Mouse (Mus musculus) E14TG2a.4 (cell line): ENCODE data around the gene Ctnnal1.

Source experiments
- H3K27me3 ChIP-seq: 2 replicates; pipeline ENCODE4 v1.6.1; 2014; ENCODE audit warnings: low read length, control low read depth; ENCODE audit not compliant: insufficient read depth
- H3K36me3 ChIP-seq: 2 replicates; pipeline ENCODE4 v1.6.1; 2014; ENCODE audit warnings: low read length, control low read depth; ENCODE audit not compliant: insufficient read depth
- H3K4me1 ChIP-seq: replicated peaks from 2 replicates; pipeline ENCODE4 v1.6.1; 2014; ENCODE audit warnings: low read depth, low read length, control low read depth
- H3K4me3 ChIP-seq: replicated peaks from 2 replicates; pipeline ENCODE4 v1.5.1; 2014; ENCODE audit warnings: mild to moderate bottlenecking, low read length
- H3K9me3 ChIP-seq: 2 replicates; pipeline ENCODE4 v1.6.1; 2014; ENCODE audit warnings: low read length, control low read depth
- CTCF ChIP-seq: conservative IDR thresholded peaks from 2 replicates; pipeline ENCODE4 v1.5.1; 2014; ENCODE audit warnings: low read length
- NANOG ChIP-seq: IDR thresholded peaks from 2 replicates; pipeline ENCODE4 v1.6.1; 2014; ENCODE audit warnings: borderline replicate concordance, low read length, mixed read lengths
- POU5F1 ChIP-seq: IDR thresholded peaks from 2 replicates; pipeline ENCODE4 v1.6.1; 2014; ENCODE audit warnings: low read length, borderline replicate concordance

Ctnnal1 gene

DNA sequence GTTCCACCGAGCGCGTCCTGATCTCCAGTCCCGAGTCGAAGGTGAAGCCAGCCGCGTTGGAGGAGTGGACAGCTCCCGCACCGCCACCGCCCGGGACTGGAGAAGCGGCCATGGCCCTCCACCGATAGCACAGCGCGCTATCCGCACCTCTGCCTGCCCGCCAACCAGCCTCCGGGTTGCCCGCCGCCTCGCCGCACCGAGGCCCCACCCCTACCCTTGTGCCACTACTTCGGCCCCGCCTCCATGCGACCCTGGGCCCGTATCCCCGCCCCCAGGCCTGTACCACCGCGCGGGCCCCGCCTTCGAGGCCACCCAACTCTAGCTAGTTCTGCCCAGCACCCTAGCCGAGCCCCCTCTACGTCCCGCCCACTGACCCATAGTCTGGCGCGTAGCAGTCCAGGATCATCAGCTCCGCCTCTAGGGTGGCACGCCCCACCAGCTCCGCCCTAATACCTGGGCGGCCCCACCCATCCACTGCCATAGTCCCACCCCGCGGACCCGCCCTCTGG lies at the start of gene Ctnnal1:
Gene Ctnnal1 (minus strand): TSS at position 186 of the 509 bp plus-strand sequence.
- no peak for TF ChIP-seq NANOG
- no peak for TF ChIP-seq POU5F1
- TF ChIP-seq CTCF = no peak
- Histone ChIP-seq H3K27me3 (peaks cover 3% of the 10 kb centered on the region; the same call in 1 of the 2 replicates), H3K4me3 (peak within 1 kb of the TSS; percentile 96), H3K36me3 (peaks cover 31% of the 10 kb centered on the region), H3K9me3 (no peaks in the 10 kb centered on the region), H3K4me1 (peaks cover 48% of the 10 kb centered on the region)

DNA sequence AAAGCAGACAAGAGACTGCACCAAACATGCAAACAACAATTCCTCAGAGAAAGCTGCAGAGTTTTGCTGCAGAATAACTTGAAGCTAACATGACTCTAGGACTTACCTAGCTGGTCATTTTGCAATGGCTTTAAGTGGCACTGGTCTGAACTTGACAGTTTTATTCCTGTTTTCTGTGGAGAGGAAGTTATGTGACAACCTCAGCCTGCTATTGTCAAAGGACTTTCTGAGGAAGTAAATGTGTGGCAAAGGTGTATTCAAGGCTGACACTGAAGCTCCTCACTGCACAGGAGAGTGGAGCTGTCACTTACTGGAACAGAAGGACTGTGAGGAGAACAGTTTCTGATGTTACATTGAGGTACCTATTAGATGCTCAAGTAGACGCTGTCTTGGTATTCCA lies 49.8 kb upstream of the Ctnnal1 start:
- H3K36me3 ChIP-seq = peaks cover 92% of the 10 kb centered on the region
- H3K4me1 ChIP-seq = peaks cover 30% of the 10 kb centered on the region
- H3K9me3 ChIP-seq = no peaks in the 10 kb centered on the region
- TF ChIP-seq CTCF (no peak), POU5F1 (no peak), NANOG (no peak)
- H3K27me3 ChIP-seq = no peaks in the 10 kb centered on the region
- H3K4me3 ChIP-seq = no peak overlapping the region

DNA sequence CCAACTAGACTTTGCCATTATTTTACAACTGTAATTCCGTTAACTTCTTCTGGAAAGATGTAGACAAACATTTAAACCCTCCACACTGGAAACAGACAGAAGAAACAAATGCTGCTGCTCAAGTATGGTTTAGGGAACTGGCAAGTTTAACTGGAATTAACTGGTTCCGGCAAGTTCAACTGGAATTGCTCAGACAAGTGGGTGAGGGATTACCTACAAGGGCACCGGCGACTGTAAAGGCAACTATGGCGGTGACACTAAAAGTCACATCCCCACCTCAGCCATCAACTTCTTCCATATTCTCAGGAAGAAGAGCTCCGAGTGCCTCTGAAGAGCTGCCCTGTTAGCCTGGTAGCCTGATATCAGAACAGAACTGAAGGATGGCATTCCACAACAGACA lies 49.4 kb upstream of the Ctnnal1 start:
- Histone ChIP-seq H3K27me3 (no peaks in the 10 kb centered on the region), H3K9me3 (no peaks in the 10 kb centered on the region), H3K36me3 (peaks cover 94% of the 10 kb centered on the region), H3K4me1 (peaks cover 34% of the 10 kb centered on the region), H3K4me3 (no peak overlapping the region)
- TF ChIP-seq CTCF = no peak
- TF ChIP-seq NANOG = no peak
- no peak for TF ChIP-seq POU5F1

DNA sequence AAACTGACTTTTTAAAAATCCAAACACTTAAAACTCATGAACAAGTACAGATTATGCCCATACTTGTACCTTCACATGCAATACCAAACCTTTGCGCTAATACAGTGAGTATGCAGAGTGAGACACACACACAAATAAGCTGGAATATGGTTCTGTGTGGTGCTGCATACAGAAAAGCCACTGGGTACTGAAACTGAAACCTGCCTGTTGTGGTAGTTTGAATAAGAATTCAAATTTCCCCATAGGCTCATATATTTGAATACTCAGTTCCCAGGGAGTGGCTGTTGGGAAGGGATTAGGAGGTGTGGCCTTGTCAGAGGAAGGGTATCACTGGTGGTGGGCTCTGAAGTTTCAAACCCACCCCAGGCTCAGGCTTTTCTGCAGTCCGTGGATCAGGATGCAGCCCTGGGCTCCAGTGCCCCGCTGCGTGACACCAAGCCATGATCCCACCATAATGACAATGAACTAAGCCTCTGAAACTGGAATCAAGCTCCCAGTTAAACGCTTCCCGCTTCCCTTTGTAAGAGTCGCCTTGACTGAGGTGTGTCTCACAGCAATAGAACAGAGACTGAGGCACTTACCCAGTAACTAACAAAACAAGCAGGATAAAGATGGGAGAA lies 47.5 kb upstream of the Ctnnal1 start:
- peaks cover 48% of the 10 kb centered on the region for H3K4me1 ChIP-seq
- H3K4me3 ChIP-seq = no peak overlapping the region
- H3K27me3 ChIP-seq = no peaks in the 10 kb centered on the region
- peaks cover 98% of the 10 kb centered on the region for H3K36me3 ChIP-seq
- TF ChIP-seq POU5F1 (no peak), CTCF (no peak), NANOG (no peak)
- no peaks in the 10 kb centered on the region for H3K9me3 ChIP-seq

DNA sequence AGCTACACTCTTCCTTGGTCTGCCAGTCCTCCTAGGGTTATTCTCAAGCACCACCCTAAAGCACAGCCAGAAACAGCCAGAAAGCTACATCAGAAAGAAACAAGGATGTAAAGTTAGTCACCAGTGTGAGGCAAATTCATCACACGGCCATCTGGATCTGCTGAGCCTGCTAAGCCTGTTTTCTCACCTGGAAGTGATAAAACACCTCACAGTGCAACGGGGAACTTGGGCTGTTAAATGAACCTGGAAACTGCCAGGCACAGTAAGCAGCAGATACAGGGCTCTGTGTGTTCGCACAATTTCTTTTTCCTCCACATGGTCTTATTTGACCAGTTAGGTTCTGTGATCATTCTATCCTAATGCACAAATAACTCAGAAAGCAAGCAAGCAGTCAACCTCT lies 44.6 kb upstream of the Ctnnal1 start:
- TF ChIP-seq CTCF (no peak), NANOG (no peak), POU5F1 (no peak)
- Histone ChIP-seq H3K27me3 (no peaks in the 10 kb centered on the region), H3K36me3 (peaks cover 96% of the 10 kb centered on the region), H3K4me3 (no peak overlapping the region), H3K4me1 (peaks cover 61% of the 10 kb centered on the region), H3K9me3 (no peaks in the 10 kb centered on the region)

DNA sequence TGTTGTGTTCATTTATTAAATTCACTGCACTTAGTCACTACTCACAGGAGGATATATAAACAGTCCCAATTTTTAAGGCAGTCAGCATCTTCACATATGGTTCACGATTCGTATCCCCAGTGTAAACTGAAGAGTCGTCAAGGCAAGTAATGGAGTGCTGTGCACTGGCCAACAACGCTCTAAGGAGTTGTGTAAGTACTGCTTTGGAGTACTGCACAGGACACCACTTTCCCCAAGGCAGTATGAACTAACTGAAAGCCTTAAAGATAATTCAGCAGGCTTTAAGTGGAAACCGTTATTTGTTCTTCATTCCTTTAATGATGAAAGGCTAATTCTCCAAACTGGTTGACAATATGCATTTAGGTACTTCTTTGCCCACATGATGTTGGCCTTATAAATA lies 42.7 kb upstream of the Ctnnal1 start:
- Histone ChIP-seq H3K27me3 (no peaks in the 10 kb centered on the region), H3K4me1 (peaks cover 72% of the 10 kb centered on the region), H3K9me3 (no peaks in the 10 kb centered on the region), H3K4me3 (no peak overlapping the region), H3K36me3 (peaks cover 96% of the 10 kb centered on the region)
- TF ChIP-seq CTCF = no peak
- TF ChIP-seq POU5F1 = no peak
- no peak for TF ChIP-seq NANOG

DNA sequence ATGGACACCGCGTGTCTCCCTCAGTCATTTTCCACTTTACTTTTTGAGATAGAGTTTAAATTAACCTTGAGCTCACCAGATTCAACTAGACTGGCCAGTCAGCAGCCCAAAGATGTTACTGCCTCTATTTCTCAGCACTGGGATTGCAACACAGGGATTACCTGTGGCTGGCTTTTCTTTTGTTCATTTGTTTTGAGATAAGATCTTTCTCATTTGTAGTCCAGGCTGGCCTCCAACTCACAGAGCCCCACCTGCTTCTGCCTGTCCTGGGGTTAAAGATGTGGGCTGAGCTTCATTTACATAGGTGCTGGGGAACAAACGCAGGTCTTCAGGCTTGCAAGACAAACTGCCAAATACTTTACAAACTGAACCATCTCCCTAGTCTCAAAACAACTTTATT lies 41.9 kb upstream of the Ctnnal1 start:
- Histone ChIP-seq H3K4me3 (no peak overlapping the region), H3K27me3 (no peaks in the 10 kb centered on the region), H3K9me3 (no peaks in the 10 kb centered on the region), H3K36me3 (peaks cover 98% of the 10 kb centered on the region), H3K4me1 (peaks cover 73% of the 10 kb centered on the region)
- TF ChIP-seq NANOG = no peak
- TF ChIP-seq POU5F1 = no peak

DNA sequence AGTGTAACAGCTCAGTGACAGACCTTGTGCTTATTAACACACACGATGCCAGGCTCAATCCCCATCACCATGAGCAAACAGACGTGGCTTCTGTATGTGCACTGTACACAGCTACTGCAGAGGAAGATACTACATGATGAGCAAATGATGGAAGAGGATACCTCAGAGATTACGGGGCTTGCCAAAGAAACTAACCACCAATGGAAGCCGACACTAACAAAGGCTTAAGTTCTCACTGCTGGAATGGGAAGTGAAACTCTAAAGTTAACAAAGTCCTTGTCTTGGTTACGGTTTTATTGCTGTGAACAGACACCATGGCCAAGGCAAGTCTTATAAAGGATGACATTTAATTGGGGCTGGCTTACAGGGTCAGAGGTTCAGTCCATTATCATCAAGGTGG lies 40.5 kb upstream of the Ctnnal1 start:
- Histone ChIP-seq H3K4me3 (no peak overlapping the region), H3K9me3 (no peaks in the 10 kb centered on the region), H3K36me3 (peaks cover 98% of the 10 kb centered on the region), H3K27me3 (no peaks in the 10 kb centered on the region), H3K4me1 (peaks cover 82% of the 10 kb centered on the region)
- TF ChIP-seq CTCF (no peak), NANOG (no peak), POU5F1 (no peak)

DNA sequence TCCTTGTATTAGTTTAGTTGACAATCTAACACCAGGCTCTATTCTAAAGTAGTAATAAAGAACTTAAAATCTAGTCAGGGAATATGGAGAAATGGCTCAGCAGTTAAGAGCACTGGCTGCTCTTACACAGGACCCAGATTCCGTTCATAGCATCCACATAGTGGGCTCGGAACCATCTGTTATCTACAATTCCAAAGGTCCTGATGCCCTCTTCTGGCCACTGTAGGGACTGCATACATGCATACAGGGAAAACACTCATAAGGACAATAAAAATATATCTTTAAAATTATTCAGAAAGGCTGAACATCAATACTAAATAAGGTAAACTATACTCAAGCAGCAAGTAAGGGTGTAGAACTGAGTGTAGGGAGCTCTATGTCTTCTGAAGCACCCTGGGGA lies 36.7 kb upstream of the Ctnnal1 start:
- Histone ChIP-seq H3K36me3 (peaks cover 98% of the 10 kb centered on the region), H3K4me3 (no peak overlapping the region), H3K27me3 (no peaks in the 10 kb centered on the region), H3K9me3 (no peaks in the 10 kb centered on the region), H3K4me1 (peaks cover 87% of the 10 kb centered on the region)
- peak; percentile 85 for TF ChIP-seq CTCF
- TF ChIP-seq NANOG = no peak
